Mouse (Mus musculus): ENCODE results near the gene Matn4. TPM values are rescaled to one million over a fixed set of nuclear protein-coding genes. Genes with fewer than 3 reads are reported as not detected.
"Not testable (repeated sequence)": the region's sequence is repeated elsewhere in the genome, so short reads cannot be mapped to it uniquely, and the experiment has no call there.

The Matn4 gene
- total RNA-seq, 2 experiments from 2014 or later: 20.4 to 25.9 TPM

- DNase-seq (ENCODE audit: low spot score in 2 of 2): no peak
Measured at GRCm38 (mm10) chr2:164372408-164373053, 32.4 kb downstream of the Matn4 start.

GRCm38 (mm10) chr2:164371371-164371770, 33.6 kb downstream of the Matn4 start:
- DNase-seq (ENCODE audit: low spot score in 2 of 2): no peak

- no peak for DNase-seq (ENCODE audit: low spot score in 2 of 2)
Measured at GRCm38 (mm10) chr2:164368620-164369105, 36.3 kb downstream of the Matn4 start.

- DNase-seq (ENCODE audit: low spot score in 2 of 2): no peak
Measured at GRCm38 (mm10) chr2:164366947-164367346, 38.0 kb downstream of the Matn4 start.

GRCm38 (mm10) chr2:164360974-164361657, 43.8 kb downstream of the Matn4 start:
- no peak for DNase-seq (ENCODE audit: low spot score in 2 of 2)

GRCm38 (mm10) chr2:164359668-164360067, 45.3 kb downstream of the Matn4 start:
- no peak for DNase-seq (ENCODE audit: low spot score in 2 of 2)

GRCm38 (mm10) chr2:164359031-164359430, 45.9 kb downstream of the Matn4 start:
- no peak for DNase-seq (ENCODE audit: low spot score in 2 of 2)

GRCm38 (mm10) chr2:164358373-164358772, 46.6 kb downstream of the Matn4 start:
- DNase-seq (ENCODE audit: low spot score in 2 of 2): no peak

GRCm38 (mm10) chr2:164356177-164356967, 48.6 kb downstream of the Matn4 start:
- no peak for DNase-seq (ENCODE audit: low spot score in 2 of 2)

GRCm38 (mm10) chr2:164353356-164353755, 51.6 kb downstream of the Matn4 start:
- no peak for DNase-seq (ENCODE audit: low spot score in 2 of 2)

- no peak for DNase-seq (ENCODE audit: low spot score in 2 of 2)
Measured at GRCm38 (mm10) chr2:164352697-164353096, 52.3 kb downstream of the Matn4 start.

- DNase-seq (ENCODE audit: low spot score in 2 of 2): peak; percentile 10 to 28
Measured at GRCm38 (mm10) chr2:164348980-164349379, 56.0 kb downstream of the Matn4 start.

- not testable (repeated sequence) for DNase-seq (ENCODE audit: low spot score in 2 of 2)
Measured at GRCm38 (mm10) chr2:164347697-164348096, 57.3 kb downstream of the Matn4 start.

GRCm38 (mm10) chr2:164343732-164344131, 61.2 kb downstream of the Matn4 start:
- not testable (repeated sequence) for DNase-seq (ENCODE audit: low spot score in 2 of 2)

Small RNA genes within 50 kb of the gene (microRNA-seq; reads per million reads assigned to microRNA genes)
- gene Mir7678: 0 reads per million in 2 experiments

Other genes starting within 250 kb of the Matn4 start
- 1 to 10 TPM; 6.5 to 7.7 TPM for gene Kcns1, start 234.0 kb downstream of the Matn4 start, total RNA-seq (2021)
- gene Wfdc5, start 222.4 kb downstream of the Matn4 start, total RNA-seq (2021): not detected
- not detected for gene Wfdc12, start 214.6 kb downstream of the Matn4 start, total RNA-seq (2021)
- not detected for gene Wfdc15a, start 205.0 kb downstream of the Matn4 start, total RNA-seq (2021)
- not detected for gene Wfdc15b, start 183.5 kb downstream of the Matn4 start, total RNA-seq (2021)
- gene Svs2, start 166.7 kb downstream of the Matn4 start, total RNA-seq (2021): not detected
- gene Svs3b, start 148.5 kb downstream of the Matn4 start, total RNA-seq (2021): not detected
- not detected for gene Svs4, start 126.7 kb downstream of the Matn4 start, total RNA-seq (2021)
- not detected for gene Svs3a, start 115.9 kb downstream of the Matn4 start, total RNA-seq (2021)
- not detected for gene Svs6, start 88.4 kb downstream of the Matn4 start, total RNA-seq (2021)
- not detected for gene Svs5, start 72.4 kb downstream of the Matn4 start, total RNA-seq (2021)
- 1 to 10 TPM; 1.0 to 1.4 TPM for gene Slpi, start 16.1 kb downstream of the Matn4 start, total RNA-seq (2021)
- under 1 TPM; 0.38 to 0.48 TPM for gene Rbpjl, start 2.0 kb downstream of the Matn4 start, total RNA-seq (2021)
- 10 to 100 TPM; 74.2 to 83.4 TPM for gene Sdc4, start 38.7 kb upstream of the Matn4 start, total RNA-seq (2021)
- gene Sys1, start 51.8 kb upstream of the Matn4 start, total RNA-seq (2021): 10 to 100 TPM; 43.9 to 45.8 TPM
- gene Gm20458, start 55.8 kb upstream of the Matn4 start, total RNA-seq (2021): 10 to 100 TPM in 1 of 2 experiments, 1 to 10 TPM in 1; 4.1 to 17.9 TPM
- gene Trp53tg5, start 68.6 kb upstream of the Matn4 start, total RNA-seq (2021): not detected
- 10 to 100 TPM; 58.9 to 61.0 TPM for gene Dbndd2, start 80.9 kb upstream of the Matn4 start, total RNA-seq (2021)
- gene Pigt, start 92.4 kb upstream of the Matn4 start, total RNA-seq (2021): 100 to 1,000 TPM; 106 to 109 TPM
- gene Wfdc2, start 157.3 kb upstream of the Matn4 start, total RNA-seq (2021): under 1 TPM in 1 of 2 experiments, not detected in 1; 0.73 TPM
- gene Spint3, start 168.3 kb upstream of the Matn4 start, total RNA-seq (2021): not detected
- 1 to 10 TPM in 1 of 2 experiments, under 1 TPM in 1; 0.78 to 2.2 TPM for gene Wfdc6a, start 180.3 kb upstream of the Matn4 start, total RNA-seq (2021)
- gene Eppin, start 188.4 kb upstream of the Matn4 start, total RNA-seq (2021): not detected
- not detected for gene Wfdc6b, start 208.4 kb upstream of the Matn4 start, total RNA-seq (2021)
- gene Wfdc8, start 208.5 kb upstream of the Matn4 start, total RNA-seq (2021): not detected
- gene Wfdc16, start 233.6 kb upstream of the Matn4 start, total RNA-seq (2021): not detected